Mouse (Mus musculus) lung, adult 2 months (tissue): ENCODE results near the gene Megf8. TPM values are rescaled to one million over a fixed set of nuclear protein-coding genes. Genes with fewer than 3 reads are reported as not detected.

Experiments
- DNase-seq: peaks from one replicate; pipeline ENCODE4 v3.0.0; 2022
- H3K4me1 ChIP-seq: fragments of 200-500 bp; 2 replicates; pipeline ENCODE4 v1.6.1; 2011; ENCODE audit warnings: low read length; ENCODE audit not compliant: control insufficient read depth, insufficient read depth
- H3K4me3 ChIP-seq: fragments of 200-500 bp; replicated peaks from 2 replicates; pipeline ENCODE3; 2011; ENCODE audit warnings: low read depth, mild to moderate bottlenecking, control low read depth, low read length; ENCODE audit errors: extremely low read depth
- CTCF ChIP-seq: fragments of 200-500 bp; IDR thresholded peaks from 2 replicates; pipeline ENCODE4 v1.5.1; 2011; ENCODE audit warnings: mild to moderate bottlenecking, low read length, control low read depth; ENCODE audit not compliant: insufficient read depth
- POLR2A ChIP-seq: fragments of 200-500 bp; IDR thresholded peaks from 2 replicates; pipeline ENCODE4 v1.6.1; 2011; ENCODE audit warnings: low read depth, mild to moderate bottlenecking, control low read depth, low read length, borderline replicate concordance; ENCODE audit errors: extremely low read depth
- WGBS: fragments of 180-500 bp; shearing (Covaris S2); methylation state at CpG from one replicate; pipeline ENCODE4 v1.1.7; 2018; 5-methylcytosine and 5-hydroxymethylcytosine counted together
- polyA plus RNA-seq: library from polyadenylated mRNA; depleted of rRNA; stranded (reverse); fragments of >200 nt; gene quantifications from 2 replicates; pipeline ENCODE4 v1.2.3, GENCODE M21; 2012; rRNA removed

Gene Megf8
- polyA plus RNA-seq: 46.8 and 49.8 TPM in 2 replicates

DNA sequence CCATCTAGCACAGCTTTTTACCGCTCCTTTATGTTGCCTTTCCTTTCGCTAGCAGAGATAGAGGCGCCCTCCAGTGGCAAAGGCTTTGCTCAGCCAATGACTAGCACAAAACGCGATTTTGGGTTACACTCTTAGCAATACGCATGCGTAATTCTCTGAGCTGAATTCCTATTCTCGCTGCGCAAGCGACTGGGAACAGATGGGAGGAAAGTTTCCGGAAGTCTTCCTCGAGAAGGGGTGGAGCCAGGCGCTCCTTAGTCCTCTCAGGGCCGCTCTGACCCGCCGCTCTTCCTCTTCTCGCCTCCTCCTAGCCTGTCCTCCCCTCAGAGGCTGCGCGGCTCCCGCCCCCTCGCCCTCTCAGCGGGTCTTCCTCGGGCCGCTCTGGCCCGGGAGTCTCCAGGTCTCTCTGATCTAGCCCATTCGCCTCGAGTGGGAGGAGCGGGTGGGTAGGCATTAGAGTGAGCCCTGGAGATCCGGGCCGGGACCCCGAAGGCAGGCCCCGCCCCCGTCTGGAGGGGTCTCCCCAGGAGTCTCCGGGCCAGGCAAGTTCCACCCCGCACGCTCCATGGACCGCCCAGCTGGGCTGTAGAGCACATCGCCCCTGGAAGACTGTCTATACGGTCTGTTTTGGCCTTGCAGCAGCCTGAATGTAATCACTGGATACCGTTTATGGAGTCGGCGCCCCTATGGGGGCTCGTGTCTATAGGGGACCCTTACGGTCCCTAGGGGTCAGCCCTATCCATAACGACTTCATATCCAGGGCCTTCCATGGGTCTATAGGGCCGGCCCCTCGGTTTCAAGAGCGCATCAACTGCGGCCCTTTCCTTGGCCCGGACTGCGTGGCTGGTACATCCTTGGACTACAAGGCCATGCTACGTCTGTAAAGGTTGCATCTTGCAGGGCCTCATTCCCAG lies at the start of gene Megf8:
Megf8 (plus strand) TSS at position 633 of the 914 bp plus-strand sequence.
- peak; percentile 88 for DNase-seq
- TF ChIP-seq POLR2A (peak; percentile 51; the same call in 1 of the 2 replicates), CTCF (peak; percentile 83)
- Histone ChIP-seq H3K4me3 (peak within 1 kb of the TSS; percentile 75), H3K4me1 (peaks cover 4% of the 10 kb centered on the region; the same call in 1 of the 2 replicates)
- 2% methylated on average over 52 of the region's 52 CpGs for WGBS

- peak within 1 kb of the TSS; percentile 95 for H3K4me3 ChIP-seq
- under 1% methylated on average over 29 of the region's 29 CpGs for WGBS
- TF ChIP-seq POLR2A (peak; percentile 53; the same call in 1 of the 2 replicates), CTCF (no peak)
- peaks cover 11% of the 10 kb centered on the region for H3K4me1 ChIP-seq
- peak; percentile 99 for DNase-seq
These were observed 49.6 kb upstream of the Megf8 start, which contains the start of gene Cic for GRCm38 (mm10) chr7:25267301-25267750. TSS of gene Cic (plus strand) at chr7:25267704.

- WGBS: under 1% methylated on average over 33 of the region's 33 CpGs
- Histone ChIP-seq H3K4me3 (peak overlapping the region; percentile 95), H3K4me1 (peaks cover 11% of the 10 kb centered on the region)
- TF ChIP-seq POLR2A (no peak; the same call in 1 of the 2 replicates), CTCF (no peak)
- DNase-seq: peak; percentile 97
These were observed 49.1 kb upstream of the Megf8 start for GRCm38 (mm10) chr7:25267751-25268463.

DNA sequence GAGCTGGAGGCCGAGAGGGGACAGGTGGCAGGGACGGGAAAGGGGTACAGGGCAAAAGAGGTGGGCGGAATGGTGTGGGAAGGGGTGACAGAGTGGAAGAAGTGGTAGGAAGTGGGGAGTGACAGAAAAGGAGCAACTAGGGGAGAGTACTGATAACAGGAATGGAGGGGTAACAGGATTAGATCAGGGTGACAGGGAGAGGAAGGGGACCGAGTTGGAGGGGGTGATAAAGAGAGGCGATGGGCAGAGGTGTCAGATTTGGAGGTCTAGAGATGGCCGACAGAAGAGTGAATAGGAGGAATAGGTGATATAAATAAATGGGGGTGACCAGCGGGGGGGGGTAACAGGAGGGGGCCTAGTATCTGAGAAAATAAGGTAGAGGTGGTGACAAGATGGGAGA lies 48.4 kb upstream of the Megf8 start:
- no peak for DNase-seq
- no peak for TF ChIP-seq POLR2A
- TF ChIP-seq CTCF: no peak
- 1% methylated on average over 7 of the region's 7 CpGs for WGBS
- H3K4me1 ChIP-seq: peaks cover 11% of the 10 kb centered on the region
- peak overlapping the region; percentile 71 for H3K4me3 ChIP-seq

DNA sequence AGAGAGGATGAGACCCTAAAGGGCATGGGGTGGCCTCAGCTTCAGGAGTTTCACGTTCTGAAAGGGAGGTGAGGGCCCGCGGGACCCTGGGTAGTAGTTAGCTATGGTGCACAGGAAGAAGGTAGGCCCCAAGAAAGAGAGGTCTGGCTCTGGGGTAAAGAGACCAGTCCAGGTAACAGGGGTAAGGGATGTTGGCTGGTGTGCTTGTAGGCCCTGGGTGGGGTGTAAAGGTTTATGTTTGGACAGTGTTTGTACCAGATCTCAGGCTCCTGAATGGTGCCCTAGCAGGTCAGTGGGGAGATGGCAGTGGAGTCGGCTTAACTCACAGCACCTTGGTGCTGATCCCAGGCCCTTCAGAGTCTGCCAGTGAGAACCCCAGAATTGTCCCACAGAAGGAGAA lies 47.9 kb upstream of the Megf8 start:
- H3K4me1 ChIP-seq: peaks cover 11% of the 10 kb centered on the region
- TF ChIP-seq CTCF: no peak
- TF ChIP-seq POLR2A: no peak
- DNase-seq: no peak
- WGBS: 18% methylated on average over 4 of the region's 4 CpGs
- peak overlapping the region; percentile 71 for H3K4me3 ChIP-seq

DNA sequence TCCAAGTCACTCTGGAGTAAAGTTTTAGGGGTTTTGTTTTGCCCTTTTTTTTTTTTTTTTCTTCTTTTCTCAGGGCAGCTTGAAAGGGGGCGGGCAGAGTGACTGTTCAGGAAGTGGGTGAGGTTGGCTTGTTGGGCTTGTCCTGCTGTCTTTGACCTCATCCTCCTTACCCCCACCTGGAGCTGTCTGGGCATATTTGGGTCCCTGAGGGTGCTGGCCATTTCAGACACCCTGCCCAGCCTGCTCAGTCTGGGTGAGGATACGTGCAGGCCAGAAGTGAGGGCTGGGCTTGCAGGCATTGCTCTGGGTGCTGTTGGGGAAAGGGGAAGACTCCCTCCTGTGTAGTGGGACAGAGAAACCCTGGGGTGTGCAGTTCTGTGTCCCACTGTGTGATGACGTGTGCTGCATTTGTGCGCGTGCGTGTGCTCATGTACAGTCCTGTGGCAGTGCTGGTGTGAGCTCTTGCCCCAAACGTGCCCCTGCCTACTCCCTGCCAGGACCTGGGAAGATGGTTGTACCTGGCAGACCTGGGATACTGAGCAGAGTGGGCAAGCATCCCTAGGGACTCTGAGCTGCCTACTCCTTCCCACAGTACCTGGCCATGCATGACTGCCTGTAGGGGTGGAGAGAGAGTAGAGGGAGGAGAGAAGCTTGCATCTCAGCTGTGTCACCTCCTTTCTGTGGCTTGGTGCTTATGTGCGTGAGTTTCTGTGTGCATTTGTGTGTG lies 47.3 kb upstream of the Megf8 start:
- Histone ChIP-seq H3K4me1 (peaks cover 13% of the 10 kb centered on the region), H3K4me3 (no peak overlapping the region)
- TF ChIP-seq POLR2A (no peak), CTCF (no peak)
- 59% methylated on average over 8 of the region's 8 CpGs for WGBS
- DNase-seq: no peak

DNA sequence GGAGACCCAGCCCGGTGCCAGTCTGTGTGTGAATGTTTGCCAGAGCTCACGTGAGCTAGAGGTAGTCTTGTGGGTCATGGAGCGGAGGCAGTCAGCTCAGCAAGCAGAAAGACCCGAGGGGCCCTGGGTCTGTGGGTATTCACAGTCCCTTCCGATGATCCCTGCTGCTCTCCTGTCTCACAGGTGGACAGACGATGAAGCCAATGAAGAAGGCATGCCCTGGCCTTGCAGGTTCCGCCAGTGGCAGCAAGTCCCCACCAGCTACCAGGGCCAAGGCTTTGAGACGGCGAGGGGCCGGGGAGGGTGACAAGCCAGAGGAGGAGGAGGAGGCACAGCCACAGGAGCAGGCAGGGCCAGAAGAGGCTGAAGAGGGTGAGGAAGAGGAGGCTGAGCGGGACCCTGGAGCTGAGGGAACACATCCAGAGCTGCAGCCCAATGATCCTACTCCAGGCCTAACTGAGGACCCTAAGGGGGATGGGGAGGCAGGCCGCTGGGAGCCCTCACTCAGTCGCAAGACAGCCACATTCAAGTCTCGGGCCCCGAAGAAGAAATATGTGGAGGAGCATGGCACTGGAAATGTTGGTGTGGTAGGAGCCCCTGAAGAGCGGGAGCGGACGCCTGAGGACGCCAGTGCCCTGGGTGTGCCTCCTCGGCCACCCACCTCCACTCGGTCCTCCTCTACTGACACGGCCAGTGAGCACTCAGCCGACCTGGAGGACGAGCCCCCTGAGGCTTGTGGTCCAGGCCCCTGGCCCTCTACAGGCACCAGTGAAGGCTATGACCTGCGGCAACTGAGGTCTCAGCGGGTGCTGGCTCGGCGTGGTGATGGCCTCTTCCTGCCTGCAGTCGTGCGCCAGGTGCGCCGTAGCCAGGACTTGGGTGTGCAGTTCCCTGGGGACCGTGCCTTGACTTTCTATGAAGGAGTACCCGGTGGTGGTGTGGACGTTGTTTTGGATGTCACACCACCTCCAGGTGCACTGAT lies 46.0 kb upstream of the Megf8 start:
- H3K4me3 ChIP-seq: no peak overlapping the region
- WGBS: 88% methylated on average over 35 of the region's 35 CpGs
- TF ChIP-seq CTCF: no peak
- TF ChIP-seq POLR2A: no peak
- H3K4me1 ChIP-seq: peaks cover 14% of the 10 kb centered on the region
- DNase-seq: no peak
